Mouse (Mus musculus): ENCODE results near the gene Gm10447. TPM values are rescaled to one million over a fixed set of nuclear protein-coding genes. Genes with fewer than 3 reads are reported as not detected.

Gm10447 gene
- total and polyA plus RNA-seq, 3 experiments, result not detected

- Histone ChIP-seq H3K4me3 (ENCODE audit: low read depth, low read length) (no peak overlapping the region), H3K9me3 (replicated peaks) (no peaks in the 10 kb centered on the region), H3K4me1 (ENCODE audit: insufficient read depth, low read depth, low read length) (peaks cover 7% of the 10 kb centered on the region; the same call in 1 of the 2 replicates), H3K36me3 (replicated peaks) (no peaks in the 10 kb centered on the region), H3K27me3 (ENCODE audit: insufficient read depth, low read length) (peaks cover 43% of the 10 kb centered on the region)
- DNase-seq (ENCODE audit: low spot score) (no peak), ATAC-seq (ENCODE audit: extremely low read depth, insufficient number of reproducible peaks, low FRiP score, poor library complexity, severe bottlenecking) (no peak)
- TF ChIP-seq GATA2 (IDR thresholded peaks at IDR 0.05; ENCODE audit: borderline replicate concordance, low read depth, low read length), result no peak
- TF ChIP-seq TAL1 (conservative IDR thresholded peaks at IDR 0.05; ENCODE audit: low read depth, low read length), result no peak
- TF ChIP-seq GATA1 (IDR thresholded peaks at IDR 0.05; ENCODE audit: borderline replicate concordance, low read length), result no peak
- no peak for TF ChIP-seq POLR2AphosphoS5 (IDR thresholded peaks at IDR 0.05; ENCODE audit: insufficient replicate concordance, low read depth, low read length)
- no peak for TF ChIP-seq CTCF (IDR thresholded peaks at IDR 0.05; ENCODE audit: low read depth, low read length)
Observed at GRCm38 (mm10) chr11:53448529-53448928, 8.4 kb downstream of the Gm10447 start.

- ATAC-seq (ENCODE audit: extremely low read depth, insufficient number of reproducible peaks, low FRiP score, poor library complexity, severe bottlenecking) (no peak), DNase-seq (ENCODE audit: low spot score) (no peak)
- H3K4me1 ChIP-seq (ENCODE audit: insufficient read depth, low read depth, low read length), result peaks cover 9% of the 10 kb centered on the region; the same call in 1 of the 2 replicates
- no peak for TF ChIP-seq GATA2 (IDR thresholded peaks at IDR 0.05; ENCODE audit: borderline replicate concordance, low read depth, low read length)
- TF ChIP-seq POLR2AphosphoS5 (IDR thresholded peaks at IDR 0.05; ENCODE audit: insufficient replicate concordance, low read depth, low read length), result no peak
- TF ChIP-seq CTCF (IDR thresholded peaks at IDR 0.05; ENCODE audit: low read depth, low read length), result no peak
- TF ChIP-seq TAL1 (conservative IDR thresholded peaks at IDR 0.05; ENCODE audit: low read depth, low read length), result no peak
- TF ChIP-seq GATA1 (IDR thresholded peaks at IDR 0.05; ENCODE audit: borderline replicate concordance, low read length), result no peak
- no peaks in the 10 kb centered on the region for H3K9me3 ChIP-seq (replicated peaks)
- H3K27me3 ChIP-seq (ENCODE audit: insufficient read depth, low read length), result peaks cover 41% of the 10 kb centered on the region
- no peaks in the 10 kb centered on the region for H3K36me3 ChIP-seq (replicated peaks)
- no peak overlapping the region for H3K4me3 ChIP-seq (ENCODE audit: low read depth, low read length)
Observed at GRCm38 (mm10) chr11:53447996-53448395, 8.9 kb downstream of the Gm10447 start.

GRCm38 (mm10) chr11:53446183-53446582 lies 10.7 kb downstream of the Gm10447 start:
- Histone ChIP-seq H3K9me3 (replicated peaks) (no peaks in the 10 kb centered on the region), H3K4me1 (ENCODE audit: insufficient read depth, low read depth, low read length) (peaks cover 16% of the 10 kb centered on the region), H3K36me3 (replicated peaks) (no peaks in the 10 kb centered on the region), H3K4me3 (ENCODE audit: low read depth, low read length) (no peak overlapping the region), H3K27me3 (ENCODE audit: insufficient read depth, low read length) (peaks cover 25% of the 10 kb centered on the region)
- no peak for TF ChIP-seq GATA2 (IDR thresholded peaks at IDR 0.05; ENCODE audit: borderline replicate concordance, low read depth, low read length)
- TF ChIP-seq CTCF (IDR thresholded peaks at IDR 0.05; ENCODE audit: low read depth, low read length), result no peak
- no peak for TF ChIP-seq TAL1 (conservative IDR thresholded peaks at IDR 0.05; ENCODE audit: low read depth, low read length)
- TF ChIP-seq GATA1 (IDR thresholded peaks at IDR 0.05; ENCODE audit: borderline replicate concordance, low read length), result no peak
- TF ChIP-seq POLR2AphosphoS5 (IDR thresholded peaks at IDR 0.05; ENCODE audit: insufficient replicate concordance, low read depth, low read length), result no peak
- no peak for ATAC-seq (ENCODE audit: extremely low read depth, insufficient number of reproducible peaks, low FRiP score, poor library complexity, severe bottlenecking)
- DNase-seq (ENCODE audit: low spot score), result no peak

- H3K9me3 ChIP-seq (replicated peaks), result no peaks in the 10 kb centered on the region
- H3K36me3 ChIP-seq (replicated peaks), result no peaks in the 10 kb centered on the region
- TF ChIP-seq TAL1 (conservative IDR thresholded peaks at IDR 0.05; ENCODE audit: low read depth, low read length), result no peak
- TF ChIP-seq POLR2AphosphoS5 (IDR thresholded peaks at IDR 0.05; ENCODE audit: insufficient replicate concordance, low read depth, low read length), result no peak
- TF ChIP-seq GATA2 (IDR thresholded peaks at IDR 0.05; ENCODE audit: borderline replicate concordance, low read depth, low read length), result no peak
- TF ChIP-seq GATA1 (IDR thresholded peaks at IDR 0.05; ENCODE audit: borderline replicate concordance, low read length), result no peak
- no peak for TF ChIP-seq CTCF (IDR thresholded peaks at IDR 0.05; ENCODE audit: low read depth, low read length)
- H3K4me1 ChIP-seq (ENCODE audit: insufficient read depth, low read depth, low read length), result peaks cover 16% of the 10 kb centered on the region
- DNase-seq (ENCODE audit: low spot score), result no peak
- H3K27me3 ChIP-seq (ENCODE audit: insufficient read depth, low read length), result peaks cover 21% of the 10 kb centered on the region
- ATAC-seq (ENCODE audit: extremely low read depth, insufficient number of reproducible peaks, low FRiP score, poor library complexity, severe bottlenecking), result no peak
- H3K4me3 ChIP-seq (ENCODE audit: low read depth, low read length), result no peak overlapping the region
Observed at GRCm38 (mm10) chr11:53445562-53445961, 11.3 kb downstream of the Gm10447 start.

- H3K9me3 ChIP-seq (replicated peaks), result no peaks in the 10 kb centered on the region
- peaks cover 14% of the 10 kb centered on the region for H3K27me3 ChIP-seq (ENCODE audit: insufficient read depth, low read length)
- H3K4me3 ChIP-seq (ENCODE audit: low read depth, low read length), result no peak overlapping the region; the same call in 1 of the 2 replicates
- H3K36me3 ChIP-seq (replicated peaks), result no peaks in the 10 kb centered on the region
- no peak for TF ChIP-seq GATA1 (IDR thresholded peaks at IDR 0.05; ENCODE audit: borderline replicate concordance, low read length)
- no peak for TF ChIP-seq GATA2 (IDR thresholded peaks at IDR 0.05; ENCODE audit: borderline replicate concordance, low read depth, low read length)
- no peak for TF ChIP-seq TAL1 (conservative IDR thresholded peaks at IDR 0.05; ENCODE audit: low read depth, low read length)
- no peak for TF ChIP-seq CTCF (IDR thresholded peaks at IDR 0.05; ENCODE audit: low read depth, low read length)
- TF ChIP-seq POLR2AphosphoS5 (IDR thresholded peaks at IDR 0.05; ENCODE audit: insufficient replicate concordance, low read depth, low read length), result no peak
- peaks cover 16% of the 10 kb centered on the region for H3K4me1 ChIP-seq (ENCODE audit: insufficient read depth, low read depth, low read length)
- ATAC-seq (ENCODE audit: extremely low read depth, insufficient number of reproducible peaks, low FRiP score, poor library complexity, severe bottlenecking) (no peak), DNase-seq (ENCODE audit: low spot score) (no peak)
Observed at GRCm38 (mm10) chr11:53443861-53444260, 13.0 kb downstream of the Gm10447 start.

- Histone ChIP-seq H3K36me3 (replicated peaks) (no peaks in the 10 kb centered on the region), H3K27me3 (ENCODE audit: insufficient read depth, low read length) (peaks cover 22% of the 10 kb centered on the region), H3K4me3 (ENCODE audit: low read depth, low read length) (no peak overlapping the region; the same call in 1 of the 2 replicates), H3K4me1 (ENCODE audit: insufficient read depth, low read depth, low read length) (peaks cover 16% of the 10 kb centered on the region), H3K9me3 (replicated peaks) (no peaks in the 10 kb centered on the region)
- no peak for TF ChIP-seq GATA2 (IDR thresholded peaks at IDR 0.05; ENCODE audit: borderline replicate concordance, low read depth, low read length)
- TF ChIP-seq TAL1 (conservative IDR thresholded peaks at IDR 0.05; ENCODE audit: low read depth, low read length), result no peak
- no peak for TF ChIP-seq GATA1 (IDR thresholded peaks at IDR 0.05; ENCODE audit: borderline replicate concordance, low read length)
- TF ChIP-seq POLR2AphosphoS5 (IDR thresholded peaks at IDR 0.05; ENCODE audit: insufficient replicate concordance, low read depth, low read length), result no peak
- no peak for TF ChIP-seq CTCF (IDR thresholded peaks at IDR 0.05; ENCODE audit: low read depth, low read length)
- DNase-seq (ENCODE audit: low spot score), result no peak
- ATAC-seq (ENCODE audit: extremely low read depth, insufficient number of reproducible peaks, low FRiP score, poor library complexity, severe bottlenecking), result no peak
Observed at GRCm38 (mm10) chr11:53441921-53442320, 15.0 kb downstream of the Gm10447 start.

All from G1E (cell line).